Mouse (Mus musculus) limb, embryonic 14.5 days (tissue): ENCODE data around the gene Tymp. TPM values are rescaled to one million over a fixed set of nuclear protein-coding genes. Genes with fewer than 3 reads are reported as not detected.

Experiments used
- ATAC-seq: fragments of 200-750 bp; cut with Nextera tagmentation; 2 replicates; pipeline ENCODE4 v1.8.0; 2017; ENCODE audit warnings: low read depth, moderate number of reproducible peaks, moderate TSS enrichment; ENCODE audit not compliant: low FRiP score
- DNase-seq: peaks from one replicate; pipeline ENCODE4 v3.0.0-alpha.2; 2015; ENCODE audit warnings: low spot score
- H3K27ac ChIP-seq: fragments of 300-500 bp; sonication (generic); replicated peaks from 2 replicates; pipeline ENCODE4 v1.5.1; 2014; ENCODE audit warnings: low read depth, mild to moderate bottlenecking, low read length, moderate library complexity, mixed read lengths
- H3K27me3 ChIP-seq: fragments of 300-500 bp; sonication (generic); 2 replicates; pipeline ENCODE4 v1.6.1; 2014; ENCODE audit warnings: low read length, mixed read lengths; ENCODE audit not compliant: control insufficient read depth, insufficient read depth
- H3K36me3 ChIP-seq: fragments of 300-500 bp; sonication (generic); 2 replicates; pipeline ENCODE4 v1.6.1; 2014; ENCODE audit warnings: mild to moderate bottlenecking, low read length, moderate library complexity, mixed read lengths; ENCODE audit not compliant: control insufficient read depth, insufficient read depth
- H3K4me1 ChIP-seq: fragments of 300-500 bp; sonication (generic); 2 replicates; pipeline ENCODE4 v1.6.1; 2014; ENCODE audit warnings: antibody characterized with exemption, low read length, mixed read lengths; ENCODE audit not compliant: control insufficient read depth, insufficient read depth
- H3K4me2 ChIP-seq: fragments of 300-500 bp; sonication (generic); replicated peaks from 2 replicates; pipeline ENCODE4 v1.6.1; 2014; ENCODE audit warnings: low read depth, mild to moderate bottlenecking, low read length, moderate library complexity; ENCODE audit not compliant: severe bottlenecking
- H3K4me3 ChIP-seq: fragments of 300-500 bp; sonication (generic); replicated peaks from 2 replicates; pipeline ENCODE4 v1.5.1; 2014; ENCODE audit warnings: low read length
- H3K9ac ChIP-seq: fragments of 300-500 bp; sonication (generic); 2 replicates; pipeline ENCODE4 v1.6.1; 2014; ENCODE audit warnings: mild to moderate bottlenecking, low read depth, low read length, moderate library complexity; ENCODE audit not compliant: severe bottlenecking
- H3K9me3 ChIP-seq: fragments of 300-500 bp; sonication (generic); 2 replicates; pipeline ENCODE4 v1.6.1; 2016; ENCODE audit warnings: low read length; ENCODE audit not compliant: control insufficient read depth
- POLR2A ChIP-seq: fragments of 200-500 bp; IDR thresholded peaks from 2 replicates; pipeline ENCODE4 v1.8.0; 2012; ENCODE audit warnings: inconsistent platforms, mild to moderate bottlenecking, moderate library complexity, borderline replicate concordance; ENCODE audit not compliant: insufficient read depth, insufficient read length; ENCODE audit errors: extremely low read depth
- WGBS: fragments of 180-500 bp; shearing (Covaris S2); extraction: QIAGEN DNeasy Blood & Tissue Kit; methylation state at CpG from one replicate; pipeline ENCODE4 v1.1.7; 2014; 5-methylcytosine and 5-hydroxymethylcytosine counted together
- polyA plus RNA-seq, 2 experiments: library from polyadenylated mRNA; depleted of rRNA in 1 of 2; stranded (reverse) in 1 of 2; unstranded in 1 of 2; fragments of >200 nt; fragmentation: Nextera tagmentation in 1 of 2; extraction: Ambion mirVana in 1 of 2; gene quantifications; 2 replicates each; pipeline versions ENCODE4 v1.2.1 to v1.2.3; 2012 to 2014

The Tymp gene
- polyA plus RNA-seq, 2 experiments = 1.3 to 2.0 TPM

- TF ChIP-seq POLR2A = no peak
- ATAC-seq = no peak
- Histone ChIP-seq H3K4me3 (peak overlapping the region; percentile 35), H3K36me3 (no peaks in the 10 kb centered on the region), H3K27me3 (peaks cover 51% of the 10 kb centered on the region), H3K4me1 (peaks cover 19% of the 10 kb centered on the region), H3K27ac (no peak overlapping the region), H3K9ac (peak overlapping the region; percentile 48), H3K4me2 (peak overlapping the region; percentile 67), H3K9me3 (no peaks in the 10 kb centered on the region)
- 14% methylated on average over 46 of the region's 46 CpGs for WGBS
- no peak for DNase-seq
Measured at GRCm38 (mm10) chr15:89377938-89378828, 1.3 kb upstream of the Tymp start.

GRCm38 (mm10) chr15:89377362-89377761 lies 523 bp upstream of the Tymp start:
- H3K9ac ChIP-seq = no peak overlapping the region
- peaks cover 23% of the 10 kb centered on the region for H3K4me1 ChIP-seq
- no peaks in the 10 kb centered on the region for H3K9me3 ChIP-seq
- H3K27me3 ChIP-seq = peaks cover 51% of the 10 kb centered on the region
- TF ChIP-seq POLR2A = no peak
- no peak for ATAC-seq
- WGBS = 4% methylated on average over 18 of the region's 18 CpGs
- no peak overlapping the region for H3K4me3 ChIP-seq
- H3K4me2 ChIP-seq = no peak overlapping the region; the same call in 1 of the 2 replicates
- no peak overlapping the region for H3K27ac ChIP-seq
- peaks cover 4% of the 10 kb centered on the region; the same call in 1 of the 2 replicates for H3K36me3 ChIP-seq
- DNase-seq = no peak

GRCm38 (mm10) chr15:89376040-89376439 lies 799 bp downstream of the Tymp start:
- H3K4me1 ChIP-seq = peaks cover 23% of the 10 kb centered on the region
- ATAC-seq = no peak

GRCm38 (mm10) chr15:89374801-89375534 lies 1.9 kb downstream of the Tymp start:
- Histone ChIP-seq H3K4me1 (peaks cover 23% of the 10 kb centered on the region), H3K4me2 (no peak overlapping the region), H3K36me3 (peaks cover 28% of the 10 kb centered on the region), H3K4me3 (no peak overlapping the region), H3K27me3 (peaks cover 42% of the 10 kb centered on the region), H3K9me3 (no peaks in the 10 kb centered on the region), H3K27ac (no peak overlapping the region), H3K9ac (no peak overlapping the region)
- TF ChIP-seq POLR2A = no peak
- DNase-seq (no peak), ATAC-seq (no peak)
- WGBS = 92% methylated on average over 17 of the region's 17 CpGs

More at GRCm38 (mm10) chr15:89376040-89376439, 799 bp downstream of the Tymp start:
- no peak for DNase-seq
- no peak for TF ChIP-seq POLR2A
- Histone ChIP-seq H3K4me3 (no peak overlapping the region), H3K4me2 (no peak overlapping the region), H3K27ac (no peak overlapping the region), H3K9ac (no peak overlapping the region), H3K27me3 (peaks cover 51% of the 10 kb centered on the region), H3K36me3 (peaks cover 17% of the 10 kb centered on the region), H3K9me3 (no peaks in the 10 kb centered on the region)
- WGBS = 86% methylated on average over 7 of the region's 7 CpGs

GRCm38 (mm10) chr15:89374340-89374739 lies 2.5 kb downstream of the Tymp start:
- Histone ChIP-seq H3K9ac (peak overlapping the region; percentile 74), H3K36me3 (peaks cover 34% of the 10 kb centered on the region), H3K4me3 (peak overlapping the region; percentile 71), H3K27ac (no peak overlapping the region; the same call in 1 of the 2 replicates), H3K9me3 (no peaks in the 10 kb centered on the region), H3K4me1 (peaks cover 22% of the 10 kb centered on the region), H3K27me3 (peaks cover 36% of the 10 kb centered on the region), H3K4me2 (peak overlapping the region; percentile 91)
- ATAC-seq = no peak
- 52% methylated on average over 9 of the region's 9 CpGs for WGBS
- no peak for TF ChIP-seq POLR2A
- DNase-seq = no peak
